Mouse (Mus musculus) forebrain, embryonic 16.5 days (tissue): ENCODE data around the gene Dedd2. TPM values are rescaled to one million over a fixed set of nuclear protein-coding genes. Genes with fewer than 3 reads are reported as not detected.
"Not testable (repeated sequence)": the region's sequence is repeated elsewhere in the genome, so short reads cannot be mapped to it uniquely, and the experiment has no call there.

ENCODE experiments used
- ATAC-seq: fragments of 200-750 bp; cut with Nextera tagmentation; 2 replicates; pipeline ENCODE4 v1.8.0; 2017; ENCODE audit warnings: mild to moderate bottlenecking, moderate library complexity
- H3K27ac ChIP-seq: fragments of 300-500 bp; sonication (generic); 2 replicates; pipeline ENCODE4 v1.5.1; 2014; ENCODE audit warnings: low read length, control low read depth
- H3K27me3 ChIP-seq: fragments of 300-500 bp; sonication (generic); replicated peaks from 2 replicates; pipeline ENCODE4 v1.6.1; 2014; ENCODE audit warnings: low read length; ENCODE audit not compliant: control insufficient read depth, insufficient read depth
- H3K36me3 ChIP-seq: fragments of 300-500 bp; sonication (generic); 2 replicates; pipeline ENCODE4 v1.6.1; 2014; ENCODE audit not compliant: control insufficient read depth, insufficient read depth
- H3K4me1 ChIP-seq: fragments of 300-500 bp; sonication (generic); replicated peaks from 2 replicates; pipeline ENCODE4 v1.6.1; 2014; ENCODE audit warnings: low read length; ENCODE audit not compliant: control insufficient read depth, insufficient read depth
- H3K4me2 ChIP-seq: fragments of 300-500 bp; sonication (generic); 2 replicates; pipeline ENCODE4 v1.6.1; 2014; ENCODE audit warnings: mild to moderate bottlenecking, low read length, control low read depth
- H3K4me3 ChIP-seq: fragments of 300-500 bp; sonication (generic); replicated peaks from 2 replicates; pipeline ENCODE4 v1.5.1; 2014; ENCODE audit warnings: mild to moderate bottlenecking, low read length, control low read depth
- H3K9ac ChIP-seq: fragments of 300-500 bp; sonication (generic); replicated peaks from 2 replicates; pipeline ENCODE4 v1.6.1; 2014; ENCODE audit warnings: low read depth, low read length, control low read depth
- H3K9me3 ChIP-seq: fragments of 300-500 bp; sonication (generic); 2 replicates; pipeline ENCODE4 v1.6.1; 2016; ENCODE audit warnings: low read length; ENCODE audit not compliant: control insufficient read depth
- WGBS: fragments of 180-500 bp; shearing (Covaris S2); extraction: QIAGEN DNeasy Blood & Tissue Kit; methylation state at CpG from one replicate; pipeline ENCODE4 v1.1.7; 2014; 5-methylcytosine and 5-hydroxymethylcytosine counted together
- polyA plus RNA-seq: library from polyadenylated mRNA; unstranded; fragments of >200 nt; fragmentation: Nextera tagmentation; extraction: Ambion mirVana; gene quantifications from 2 replicates; pipeline ENCODE4 v1.2.1, GENCODE M21; 2015

Dedd2 gene
- polyA plus RNA-seq, result 14.7 and 15.0 TPM in 2 replicates

DNA sequence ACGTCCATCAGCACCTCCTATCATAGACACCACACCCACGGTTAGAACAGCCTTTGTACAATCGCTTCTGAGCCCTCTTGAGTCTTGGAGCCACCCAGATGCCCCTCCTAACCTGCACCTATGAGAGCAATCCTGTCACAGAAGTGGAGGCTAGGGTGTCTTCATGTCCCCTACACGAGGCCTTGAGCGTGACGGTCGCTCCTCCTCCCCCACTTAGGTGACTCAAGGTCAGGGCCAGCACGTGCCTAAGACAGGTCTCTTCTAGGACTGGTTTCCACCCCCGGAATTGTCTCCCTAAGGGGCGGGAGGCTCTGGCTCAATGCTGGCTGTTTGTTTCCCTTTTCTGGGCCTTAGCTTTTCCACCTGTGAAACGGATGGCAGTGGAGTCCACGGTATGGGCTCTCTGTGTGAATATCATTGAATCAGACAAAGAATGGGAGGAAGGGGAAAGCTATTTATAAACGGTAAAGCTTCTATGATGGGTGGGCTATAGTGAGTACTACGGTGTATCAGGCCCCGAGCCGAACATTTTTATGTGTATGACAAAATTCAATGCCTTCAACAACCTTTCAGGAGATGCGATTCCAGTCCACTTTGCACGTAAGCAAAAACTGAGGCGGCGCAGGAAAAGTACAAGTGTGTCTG is at the start of gene Dedd2:
Gene Dedd2, minus strand, starts transcription at position 159 of the 645 bp plus-strand sequence.
- peak within 1 kb of the TSS; percentile 86 for H3K27ac ChIP-seq
- no peaks in the 10 kb centered on the region for H3K27me3 ChIP-seq
- H3K36me3 ChIP-seq, result peaks cover 6% of the 10 kb centered on the region; the same call in 1 of the 2 replicates
- peak within 1 kb of the TSS; percentile 72 for H3K9ac ChIP-seq
- H3K4me1 ChIP-seq, result peaks cover 37% of the 10 kb centered on the region
- ATAC-seq, result no peak
- H3K4me2 ChIP-seq, result peak within 1 kb of the TSS; percentile 92
- WGBS, result 5% methylated on average over 20 of the region's 20 CpGs
- peak within 1 kb of the TSS; percentile 79 for H3K4me3 ChIP-seq
- no peaks in the 10 kb centered on the region for H3K9me3 ChIP-seq

DNA sequence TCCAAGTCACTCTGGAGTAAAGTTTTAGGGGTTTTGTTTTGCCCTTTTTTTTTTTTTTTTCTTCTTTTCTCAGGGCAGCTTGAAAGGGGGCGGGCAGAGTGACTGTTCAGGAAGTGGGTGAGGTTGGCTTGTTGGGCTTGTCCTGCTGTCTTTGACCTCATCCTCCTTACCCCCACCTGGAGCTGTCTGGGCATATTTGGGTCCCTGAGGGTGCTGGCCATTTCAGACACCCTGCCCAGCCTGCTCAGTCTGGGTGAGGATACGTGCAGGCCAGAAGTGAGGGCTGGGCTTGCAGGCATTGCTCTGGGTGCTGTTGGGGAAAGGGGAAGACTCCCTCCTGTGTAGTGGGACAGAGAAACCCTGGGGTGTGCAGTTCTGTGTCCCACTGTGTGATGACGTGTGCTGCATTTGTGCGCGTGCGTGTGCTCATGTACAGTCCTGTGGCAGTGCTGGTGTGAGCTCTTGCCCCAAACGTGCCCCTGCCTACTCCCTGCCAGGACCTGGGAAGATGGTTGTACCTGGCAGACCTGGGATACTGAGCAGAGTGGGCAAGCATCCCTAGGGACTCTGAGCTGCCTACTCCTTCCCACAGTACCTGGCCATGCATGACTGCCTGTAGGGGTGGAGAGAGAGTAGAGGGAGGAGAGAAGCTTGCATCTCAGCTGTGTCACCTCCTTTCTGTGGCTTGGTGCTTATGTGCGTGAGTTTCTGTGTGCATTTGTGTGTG is 49.3 kb upstream of the Dedd2 start:
- Histone ChIP-seq H3K4me2 (peak overlapping the region; percentile 79; the same call in 1 of the 2 replicates), H3K27ac (no peak overlapping the region), H3K4me1 (peaks cover 24% of the 10 kb centered on the region), H3K4me3 (no peak overlapping the region), H3K9ac (0 out of 2 replicates have a peak overlapping the region, but pooled peaks have one; percentile 12), H3K9me3 (no peaks in the 10 kb centered on the region), H3K36me3 (peaks cover 7% of the 10 kb centered on the region), H3K27me3 (no peaks in the 10 kb centered on the region)
- no peak for ATAC-seq
- WGBS, result 76% methylated on average over 8 of the region's 8 CpGs

GRCm38 (mm10) chr7:25269029-25269428 is 48.6 kb upstream of the Dedd2 start:
- H3K9ac ChIP-seq, result peak overlapping the region; percentile 76
- no peak overlapping the region for H3K27ac ChIP-seq
- H3K9me3 ChIP-seq, result no peaks in the 10 kb centered on the region
- peaks cover 21% of the 10 kb centered on the region for H3K4me1 ChIP-seq
- 45% methylated on average over 4 of the region's 4 CpGs for WGBS
- H3K27me3 ChIP-seq, result no peaks in the 10 kb centered on the region
- ATAC-seq, result no peak
- H3K4me2 ChIP-seq, result peak overlapping the region; percentile 79
- peaks cover 7% of the 10 kb centered on the region for H3K36me3 ChIP-seq
- H3K4me3 ChIP-seq, result peak overlapping the region; percentile 84

DNA sequence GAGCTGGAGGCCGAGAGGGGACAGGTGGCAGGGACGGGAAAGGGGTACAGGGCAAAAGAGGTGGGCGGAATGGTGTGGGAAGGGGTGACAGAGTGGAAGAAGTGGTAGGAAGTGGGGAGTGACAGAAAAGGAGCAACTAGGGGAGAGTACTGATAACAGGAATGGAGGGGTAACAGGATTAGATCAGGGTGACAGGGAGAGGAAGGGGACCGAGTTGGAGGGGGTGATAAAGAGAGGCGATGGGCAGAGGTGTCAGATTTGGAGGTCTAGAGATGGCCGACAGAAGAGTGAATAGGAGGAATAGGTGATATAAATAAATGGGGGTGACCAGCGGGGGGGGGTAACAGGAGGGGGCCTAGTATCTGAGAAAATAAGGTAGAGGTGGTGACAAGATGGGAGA is 48.2 kb upstream of the Dedd2 start:
- Histone ChIP-seq H3K9me3 (no peaks in the 10 kb centered on the region), H3K36me3 (peaks cover 7% of the 10 kb centered on the region), H3K4me3 (peak overlapping the region; percentile 84), H3K9ac (peak overlapping the region; percentile 76), H3K4me2 (peak overlapping the region; percentile 79), H3K4me1 (peaks cover 20% of the 10 kb centered on the region), H3K27me3 (no peaks in the 10 kb centered on the region), H3K27ac (peak overlapping the region; percentile 83)
- under 1% methylated on average over 7 of the region's 7 CpGs for WGBS
- ATAC-seq, result no peak

DNA sequence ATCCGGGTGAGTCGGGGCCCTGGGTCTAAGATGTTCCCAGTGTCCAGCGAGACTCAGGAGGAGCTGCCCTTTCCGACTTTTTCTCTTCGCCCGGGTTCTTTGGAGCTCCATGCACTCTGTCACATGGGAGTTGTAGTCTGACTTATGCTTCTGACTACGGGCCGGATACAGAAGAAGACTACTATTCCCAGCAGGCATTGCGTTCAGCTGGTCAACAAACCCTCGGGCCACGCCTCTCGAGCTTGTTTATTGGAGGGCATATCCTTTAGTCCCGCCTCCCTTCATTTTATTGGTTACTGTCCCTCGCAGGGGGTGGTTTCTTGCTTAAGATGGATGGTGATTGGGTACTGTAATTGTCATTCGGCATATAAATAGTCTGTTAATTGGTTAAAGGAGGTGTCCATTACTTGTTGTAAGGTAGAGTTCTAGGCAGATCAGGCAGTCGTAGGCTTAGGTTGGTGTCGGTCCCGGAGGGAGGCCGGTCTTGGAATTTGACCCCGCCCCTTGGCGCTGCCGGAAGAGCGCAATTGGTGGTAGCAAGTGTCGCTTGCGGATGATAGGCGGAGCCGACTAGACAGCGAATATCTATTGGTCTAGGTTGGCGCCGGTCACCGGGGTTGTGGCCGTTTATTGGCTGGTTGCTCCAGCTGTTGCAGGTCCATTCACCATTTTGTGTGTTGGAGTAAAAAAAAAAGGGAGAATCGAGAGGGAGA is 47.5 kb upstream of the Dedd2 start:
- Histone ChIP-seq H3K4me2 (peak overlapping the region; percentile 79), H3K4me1 (peaks cover 20% of the 10 kb centered on the region), H3K27me3 (no peaks in the 10 kb centered on the region), H3K9ac (peak overlapping the region; percentile 76), H3K36me3 (peaks cover 4% of the 10 kb centered on the region; the same call in 1 of the 2 replicates), H3K27ac (peak overlapping the region; percentile 90), H3K9me3 (no peaks in the 10 kb centered on the region), H3K4me3 (peak overlapping the region; percentile 84)
- WGBS, result 0% methylated on average over 33 of the region's 33 CpGs
- ATAC-seq, result peak; percentile 95

- Histone ChIP-seq H3K9ac (peak within 1 kb of the TSS; percentile 76), H3K4me2 (peak within 1 kb of the TSS; percentile 79), H3K9me3 (no peaks in the 10 kb centered on the region), H3K36me3 (peaks cover 4% of the 10 kb centered on the region; the same call in 1 of the 2 replicates), H3K27me3 (no peaks in the 10 kb centered on the region), H3K4me1 (peaks cover 20% of the 10 kb centered on the region), H3K27ac (peak within 1 kb of the TSS; percentile 90), H3K4me3 (peak within 1 kb of the TSS; percentile 84)
- WGBS, result under 1% methylated on average over 29 of the region's 29 CpGs
- peak; percentile 83 for ATAC-seq
Observed at GRCm38 (mm10) chr7:25267301-25267750, 46.9 kb upstream of the Dedd2 start, which contains the start of gene Cic. Cic (plus strand) TSS chr7:25267704.

GRCm38 (mm10) chr7:25266180-25266962 is 46.0 kb upstream of the Dedd2 start:
- WGBS, result 91% methylated on average over 8 of the region's 8 CpGs
- Histone ChIP-seq H3K9ac (no peak overlapping the region), H3K4me1 (peaks cover 20% of the 10 kb centered on the region), H3K9me3 (no peaks in the 10 kb centered on the region), H3K4me2 (no peak overlapping the region), H3K27ac (no peak overlapping the region), H3K27me3 (no peaks in the 10 kb centered on the region), H3K36me3 (no peaks in the 10 kb centered on the region), H3K4me3 (no peak overlapping the region)
- ATAC-seq, result no peak

DNA sequence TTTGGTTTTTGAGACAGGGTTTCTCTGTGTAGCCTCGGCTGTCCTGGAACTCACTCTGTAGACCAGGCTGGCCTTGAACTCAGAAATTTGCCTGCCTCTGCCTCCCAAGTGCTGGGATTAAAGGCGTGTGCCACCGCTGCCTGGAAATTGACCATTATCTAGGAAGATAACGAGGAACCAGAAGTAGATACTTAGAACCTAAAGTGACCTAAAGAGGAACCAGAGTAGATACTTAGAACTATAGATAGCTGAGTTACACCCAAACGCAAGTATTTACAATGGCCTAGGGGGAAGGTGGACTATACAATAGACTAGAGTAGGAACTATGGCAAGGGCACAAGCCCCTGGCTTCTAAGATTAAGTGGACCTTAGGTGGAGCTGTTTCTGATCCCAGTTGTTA is 45.3 kb upstream of the Dedd2 start:
- not testable (repeated sequence) for H3K4me2 ChIP-seq, ATAC-seq, H3K9ac ChIP-seq, H3K27ac ChIP-seq, H3K4me3 ChIP-seq, H3K27me3 ChIP-seq, H3K9me3 ChIP-seq, H3K36me3 ChIP-seq
- WGBS, result 88% methylated on average over 5 of the region's 5 CpGs
- peaks cover 20% of the 10 kb centered on the region for H3K4me1 ChIP-seq
